Mouse (Mus musculus) frontal cortex, adult (tissue): ENCODE measurements around the gene Mup19.
A peak's percentile ranks its signal among the peaks of the same experiment; 100 is the strongest.
"Not testable (repeated sequence)": the region's sequence is repeated elsewhere in the genome, so short reads cannot be mapped to it uniquely, and the experiment has no call there.

Experiments used
- ATAC-seq: cut with Nextera tagmentation; 2 replicates; pipeline ENCODE4 v1.9.2; 2017; ENCODE audit warnings: mild to moderate bottlenecking, moderate library complexity, mixed read lengths; ENCODE audit not compliant: low TSS enrichment

Gene Mup19

DNA sequence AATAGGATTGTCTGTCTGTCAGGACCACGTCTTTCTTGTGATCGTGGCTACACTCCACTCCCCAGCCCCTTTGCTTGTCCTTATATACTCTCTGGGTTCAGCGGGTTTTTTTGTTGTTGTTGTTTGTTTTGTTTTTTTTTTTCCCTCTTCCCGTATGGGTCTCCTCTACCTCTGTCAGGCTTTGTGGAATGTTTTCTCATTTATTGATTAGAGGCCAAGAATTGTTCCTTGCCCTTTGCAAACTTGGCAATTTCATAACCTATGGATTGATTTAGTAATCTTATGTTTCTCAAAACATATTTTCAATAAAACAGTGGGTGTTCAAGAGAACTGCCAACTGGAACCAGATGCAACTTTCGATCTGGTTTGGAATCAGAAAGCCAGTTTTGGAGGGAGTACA is at the start of gene Mup19:
Mup19 (minus strand) TSS at position 101 of the 400 bp plus-strand sequence.
- not testable (repeated sequence) for ATAC-seq

DNA sequence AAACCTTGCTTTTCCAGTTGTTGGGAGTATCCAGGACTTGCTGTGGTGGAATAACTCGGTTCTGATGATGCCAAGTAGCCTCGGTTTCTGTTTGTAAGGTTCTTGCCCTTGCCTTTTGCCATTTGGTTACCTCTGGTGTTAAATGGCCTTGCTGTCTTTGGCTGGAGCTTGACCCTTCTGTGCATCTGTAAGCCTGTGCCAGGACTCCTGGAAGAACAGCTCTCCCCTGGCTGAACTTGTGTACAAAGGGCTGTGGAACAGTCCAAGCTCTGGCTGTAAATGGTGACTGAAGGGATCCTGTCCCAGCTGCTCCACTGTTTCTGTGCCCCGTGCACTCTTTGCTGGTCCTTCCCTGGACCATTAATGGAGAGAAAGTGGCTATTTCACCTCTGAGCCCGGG is 47.1 kb upstream of the Mup19 start:
- ATAC-seq: no peak

DNA sequence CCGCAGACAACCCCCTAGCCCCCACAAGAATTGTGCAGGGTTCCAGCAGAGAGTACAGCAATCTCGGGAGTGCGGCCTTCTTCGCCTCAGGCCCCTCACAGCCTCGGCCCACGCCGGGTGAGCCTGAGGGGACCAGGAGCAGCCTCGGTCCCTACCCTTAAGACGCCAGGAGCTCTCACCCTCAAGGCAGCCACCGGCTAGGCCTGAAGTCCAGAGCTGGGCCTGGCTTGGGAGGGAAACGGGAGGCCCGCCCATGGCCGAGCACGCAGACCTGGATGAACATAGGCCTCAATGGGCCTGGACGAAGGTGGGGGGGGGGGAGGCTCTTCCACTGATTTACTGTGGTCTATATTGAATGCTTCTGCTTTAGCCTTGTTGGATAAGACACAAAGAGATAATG is 41.1 kb upstream of the Mup19 start:
- ATAC-seq: no peak

DNA sequence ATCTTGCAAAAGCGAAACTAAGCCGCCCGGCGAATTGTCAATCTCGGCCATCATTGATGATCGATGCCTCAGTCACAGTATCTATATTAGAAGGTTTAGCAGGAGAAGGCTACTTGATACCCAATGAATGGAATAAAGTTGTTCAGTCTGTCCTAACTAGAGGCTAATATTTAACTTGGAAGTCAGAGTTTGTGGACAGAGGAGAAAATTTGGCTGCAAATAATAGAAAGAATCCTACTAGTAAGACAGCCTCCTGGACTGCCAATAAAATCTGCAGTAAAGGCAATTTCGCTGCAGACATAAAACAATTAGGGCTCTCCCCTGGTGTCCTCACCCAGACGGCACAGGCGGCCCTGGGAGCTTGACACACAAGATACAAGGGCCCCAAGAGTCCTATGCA is 40.5 kb upstream of the Mup19 start:
- not testable (repeated sequence) for ATAC-seq

DNA sequence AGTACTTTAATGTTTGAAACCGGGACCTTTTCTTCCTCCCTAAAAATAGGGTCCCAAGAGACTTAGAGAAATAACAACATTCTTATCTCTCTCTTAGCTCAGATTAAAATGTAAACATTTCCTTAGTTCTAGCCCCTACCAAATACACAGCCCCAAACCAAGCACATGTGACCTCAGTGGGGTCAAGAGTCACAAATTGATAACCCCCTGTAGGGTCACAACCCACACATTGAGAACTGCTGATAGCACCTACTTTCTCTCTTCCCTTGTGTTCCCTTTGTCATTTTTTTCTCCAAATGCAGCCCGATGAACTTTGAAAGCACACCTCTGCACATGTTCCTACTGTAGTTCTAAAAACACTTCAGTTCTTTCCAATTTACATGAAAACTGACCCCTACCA is 33.5 kb upstream of the Mup19 start:
- no peak for ATAC-seq

DNA sequence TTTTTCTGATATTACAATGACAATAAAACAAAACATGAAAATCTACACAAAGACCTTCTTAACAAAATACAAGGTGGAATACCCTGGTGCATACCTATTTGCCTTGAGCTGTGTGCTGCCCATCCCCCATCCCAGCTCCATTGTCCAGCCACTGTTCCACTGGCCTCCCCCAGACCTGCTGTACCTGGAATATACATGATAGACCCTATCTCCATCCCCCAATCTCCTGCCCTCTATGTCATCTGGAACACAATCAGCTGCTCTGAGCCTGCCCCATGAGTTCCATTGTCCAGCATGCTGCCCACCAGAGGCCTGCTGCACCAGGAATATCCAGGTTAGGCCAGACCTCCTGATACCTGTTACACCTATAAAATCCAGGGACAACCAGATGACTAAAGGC is 31.4 kb upstream of the Mup19 start:
- ATAC-seq: no peak

DNA sequence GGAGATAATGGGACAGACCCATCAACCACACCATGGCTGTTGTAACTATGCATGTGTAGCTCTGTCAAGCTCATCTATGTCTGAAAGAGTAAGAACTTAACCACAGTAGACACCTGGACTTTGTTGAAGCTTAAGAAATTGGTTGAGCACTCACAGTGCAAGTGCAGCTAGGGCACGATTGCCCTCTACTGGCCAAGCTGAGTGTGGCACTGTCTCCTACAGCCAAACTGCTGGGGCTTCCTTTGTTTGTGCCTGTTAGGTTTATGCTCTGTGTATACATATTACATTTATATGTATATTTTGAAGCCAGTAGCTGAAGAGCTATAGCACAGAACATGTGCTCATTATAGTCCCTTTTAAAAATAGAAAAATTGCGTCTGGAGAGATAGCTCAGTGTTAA is 29.1 kb upstream of the Mup19 start:
- peak; percentile 74 for ATAC-seq

DNA sequence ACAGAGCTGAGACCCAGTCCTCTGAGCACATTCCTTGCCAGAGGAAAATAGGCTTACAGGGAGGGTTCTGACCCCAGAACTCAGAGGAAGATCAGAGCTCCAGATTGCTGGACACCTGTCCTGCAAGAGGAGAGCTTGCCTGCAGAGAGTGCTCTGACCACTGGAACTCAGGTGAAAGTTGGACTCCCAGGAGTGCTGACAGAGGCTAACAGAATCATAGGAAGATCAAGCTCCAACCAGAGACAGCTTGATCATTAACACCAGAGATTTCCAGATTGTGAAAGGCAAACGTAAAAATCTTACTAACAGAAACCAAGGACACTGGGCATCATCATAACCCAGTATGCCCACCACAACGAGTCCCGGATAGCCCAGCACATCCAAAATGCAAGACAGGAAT is 26.9 kb upstream of the Mup19 start:
- not testable (repeated sequence) for ATAC-seq

DNA sequence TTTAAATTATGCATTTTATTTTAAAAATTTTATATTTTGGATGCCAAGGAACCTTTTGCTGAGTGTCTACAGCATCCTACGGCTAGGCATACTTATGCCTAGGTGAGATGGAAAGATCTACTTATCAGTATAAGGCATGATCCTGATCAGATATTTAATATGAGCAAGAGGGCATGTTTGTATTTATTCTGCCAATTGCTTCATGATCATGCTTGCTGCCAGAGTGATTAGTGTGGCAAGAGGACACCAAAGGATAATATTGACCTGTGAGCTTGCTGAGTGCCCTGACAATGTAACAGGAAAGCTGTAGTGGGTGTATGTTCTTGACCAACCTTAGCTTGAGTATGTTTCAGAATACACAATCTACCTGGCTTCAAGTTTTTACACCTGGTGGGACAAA is 7.6 kb upstream of the Mup19 start:
- not testable (repeated sequence) for ATAC-seq

DNA sequence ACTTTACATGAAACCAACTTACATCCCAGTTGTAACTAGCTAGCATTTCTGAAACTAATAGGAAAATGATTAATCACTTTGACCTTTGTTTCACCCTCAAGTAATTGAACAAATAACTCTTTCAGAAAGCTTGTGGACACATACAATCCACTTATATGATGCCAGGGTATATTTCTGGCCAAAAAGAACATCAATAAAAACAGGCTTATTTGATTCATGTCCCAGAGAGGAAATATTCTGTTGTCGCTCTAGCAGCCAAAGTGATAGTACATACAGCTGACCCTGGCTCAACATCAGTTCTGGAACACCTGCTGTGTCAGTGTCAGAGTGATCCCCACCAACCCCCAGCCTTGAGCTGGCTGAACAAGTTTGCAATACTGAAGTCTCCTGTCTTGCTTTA is 2.2 kb upstream of the Mup19 start:
- ATAC-seq: not testable (repeated sequence)
